Mouse (Mus musculus) embryonic facial prominence, embryonic 11.5 days (tissue): ENCODE measurements at regions not wholly inside any gene's neighbourhood (a gene's known extent, or its start where the extent isn't known, plus 50 kb on each side); places are given as distances from the start of the nearest gene placed in this dataset.

ENCODE experiments used
- ATAC-seq: fragments of 200-750 bp; cut with Nextera tagmentation; replicated peaks from 2 replicates; pipeline ENCODE4 v1.8.0; 2017; ENCODE audit warnings: low read depth; ENCODE audit not compliant: insufficient number of reproducible peaks, low FRiP score, low TSS enrichment
- DNase-seq: peaks from one replicate; pipeline ENCODE4 v3.0.0-alpha.2; 2015; ENCODE audit warnings: low spot score
- H3K27ac ChIP-seq: fragments of 300-500 bp; sonication (generic); replicated peaks from 2 replicates; pipeline ENCODE4 v1.5.1; 2014; ENCODE audit warnings: mild to moderate bottlenecking, low read depth, low read length, control low read depth
- H3K27me3 ChIP-seq: fragments of 300-500 bp; sonication (generic); 2 replicates; pipeline ENCODE4 v1.6.1; 2014; ENCODE audit warnings: mild to moderate bottlenecking, low read length, moderate library complexity, mixed read lengths; ENCODE audit not compliant: control insufficient read depth, insufficient read depth
- H3K36me3 ChIP-seq: fragments of 300-500 bp; sonication (generic); replicated peaks from 2 replicates; pipeline ENCODE4 v1.6.1; 2014; ENCODE audit warnings: low read depth, mild to moderate bottlenecking, low read length, moderate library complexity, mixed read lengths; ENCODE audit not compliant: control insufficient read depth, insufficient read depth
- H3K4me1 ChIP-seq: fragments of 300-500 bp; sonication (generic); 2 replicates; pipeline ENCODE4 v1.6.1; 2014; ENCODE audit warnings: low read length, mixed read lengths; ENCODE audit not compliant: control insufficient read depth, insufficient read depth
- H3K4me2 ChIP-seq: fragments of 300-500 bp; sonication (generic); 2 replicates; pipeline ENCODE4 v1.6.1; 2014; ENCODE audit warnings: low read depth, mild to moderate bottlenecking, control low read depth, low read length, moderate library complexity
- H3K4me3 ChIP-seq: fragments of 300-500 bp; sonication (generic); 2 replicates; pipeline ENCODE4 v1.5.1; 2014; ENCODE audit warnings: low read depth, low read length, control low read depth
- H3K9ac ChIP-seq: fragments of 300-500 bp; sonication (generic); replicated peaks from 2 replicates; pipeline ENCODE4 v1.6.1; 2014; ENCODE audit warnings: mild to moderate bottlenecking, control low read depth, low read length
- H3K9me3 ChIP-seq: fragments of 300-500 bp; sonication (generic); replicated peaks from 2 replicates; pipeline ENCODE4 v1.6.1; 2016; ENCODE audit warnings: mild to moderate bottlenecking, low read length, inconsistent platforms, mixed read lengths; ENCODE audit not compliant: control insufficient read depth
- WGBS: fragments of 180-500 bp; shearing (Covaris S2); extraction: QIAGEN DNeasy Blood & Tissue Kit; methylation state at CpG from one replicate; pipeline ENCODE4 v1.1.7; 2014; 5-methylcytosine and 5-hydroxymethylcytosine counted together

DNA sequence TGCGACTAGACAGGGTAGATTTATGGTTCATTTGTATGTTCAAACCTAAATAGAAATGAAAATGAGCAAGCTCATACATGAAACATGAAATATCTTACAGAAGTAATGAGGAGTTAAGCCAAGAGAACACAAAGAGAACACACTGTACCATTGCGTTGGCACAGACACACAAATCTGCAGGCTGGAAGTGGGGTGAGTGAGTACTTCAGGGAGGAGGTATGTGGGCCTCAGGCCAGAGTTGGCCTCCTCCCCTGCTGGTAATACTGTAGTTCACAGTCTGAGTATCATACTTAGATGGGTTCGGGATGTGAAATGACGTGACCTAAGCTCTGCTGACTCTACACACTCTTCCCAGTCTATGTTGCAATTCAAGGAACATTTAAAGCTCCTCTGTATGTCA, 624.1 kb downstream of the Rnf144a start:
- no peak for ATAC-seq
- DNase-seq, result no peak
- WGBS, result 88% methylated on average over 4 of the region's 4 CpGs
- Histone ChIP-seq H3K36me3 (no peaks in the 10 kb centered on the region), H3K4me2 (no peak overlapping the region), H3K4me3 (no peak overlapping the region), H3K27ac (no peak overlapping the region), H3K9me3 (no peaks in the 10 kb centered on the region), H3K9ac (no peak overlapping the region), H3K27me3 (no peaks in the 10 kb centered on the region), H3K4me1 (no peaks in the 10 kb centered on the region)

DNA sequence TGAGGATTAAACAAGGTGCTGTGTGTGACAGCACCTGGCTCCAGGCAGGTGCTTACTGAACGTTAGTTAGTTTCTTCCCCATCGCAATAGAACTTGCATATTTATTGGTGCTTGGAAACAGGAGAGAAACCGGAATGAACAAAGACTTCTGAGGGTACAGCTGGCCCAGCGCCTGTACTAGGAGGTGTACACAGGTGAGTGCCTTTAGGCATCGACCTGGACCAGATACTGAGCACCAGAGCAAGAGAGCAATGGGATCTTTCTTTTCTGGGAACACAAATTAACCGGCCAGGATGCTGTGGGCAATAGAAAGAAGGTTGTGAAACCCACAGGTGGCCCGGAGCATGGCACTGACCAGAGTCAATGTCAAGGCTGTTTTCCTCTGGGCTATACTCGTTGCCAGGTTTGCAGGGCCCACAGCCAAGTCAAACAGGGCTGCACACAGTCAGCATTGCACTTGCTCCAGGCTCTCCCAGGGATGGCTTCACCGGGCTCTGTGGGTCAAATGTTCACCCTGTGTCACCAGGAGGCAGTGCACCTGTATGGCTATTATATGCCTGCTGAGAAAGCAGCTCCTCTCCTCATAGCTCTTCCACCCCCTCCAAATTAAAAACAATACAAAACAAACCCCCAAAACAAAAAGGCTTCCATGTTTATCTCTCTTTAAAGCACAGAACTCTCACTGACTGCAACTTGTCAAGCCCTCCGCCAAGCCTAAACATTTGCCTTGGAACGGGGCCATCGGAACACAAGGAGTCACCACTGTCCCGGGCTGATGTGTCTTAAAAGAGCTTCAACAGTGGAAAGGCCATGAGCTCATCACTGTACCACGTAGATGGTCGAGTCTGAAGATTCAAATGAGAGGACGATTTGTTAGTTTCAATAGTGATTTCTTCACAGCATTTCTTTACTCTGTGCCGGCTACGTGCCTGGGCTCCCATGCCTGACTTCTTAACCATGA, 629.1 kb downstream of the Rnf144a start:
- Histone ChIP-seq H3K9ac (no peak overlapping the region), H3K4me3 (no peak overlapping the region), H3K27ac (no peak overlapping the region), H3K27me3 (no peaks in the 10 kb centered on the region), H3K4me1 (no peaks in the 10 kb centered on the region), H3K4me2 (no peak overlapping the region), H3K36me3 (no peaks in the 10 kb centered on the region), H3K9me3 (no peaks in the 10 kb centered on the region)
- no peak for DNase-seq
- no peak for ATAC-seq
- WGBS, result 81% methylated on average over 18 of the region's 18 CpGs

DNA sequence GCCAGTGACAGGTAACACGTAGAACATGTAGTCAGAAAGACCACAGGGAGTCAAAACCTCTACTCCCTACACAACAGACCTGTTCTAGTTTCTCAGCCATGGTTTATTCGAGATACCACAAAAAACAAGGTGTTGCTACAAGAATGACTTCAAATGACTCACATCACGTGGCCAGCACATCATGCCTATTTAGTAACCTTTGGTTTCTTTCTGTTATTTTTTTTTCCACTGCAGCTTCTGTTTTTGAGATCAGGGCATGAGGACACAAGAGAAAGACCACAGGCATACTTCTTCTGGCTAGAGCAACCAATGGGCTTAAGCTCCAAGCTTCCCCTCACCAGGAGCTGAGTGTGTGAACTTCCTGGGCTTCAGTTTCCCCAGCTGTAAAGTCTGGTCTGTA, 630.7 kb downstream of the Rnf144a start:
- H3K4me2 ChIP-seq, result no peak overlapping the region
- H3K4me3 ChIP-seq, result no peak overlapping the region
- H3K9ac ChIP-seq, result no peak overlapping the region
- H3K4me1 ChIP-seq, result no peaks in the 10 kb centered on the region
- H3K27ac ChIP-seq, result no peak overlapping the region
- no peaks in the 10 kb centered on the region for H3K36me3 ChIP-seq
- WGBS, result 89% methylated on average over 3 of the region's 3 CpGs
- H3K27me3 ChIP-seq, result no peaks in the 10 kb centered on the region
- DNase-seq (no peak), ATAC-seq (no peak)
- no peaks in the 10 kb centered on the region for H3K9me3 ChIP-seq

DNA sequence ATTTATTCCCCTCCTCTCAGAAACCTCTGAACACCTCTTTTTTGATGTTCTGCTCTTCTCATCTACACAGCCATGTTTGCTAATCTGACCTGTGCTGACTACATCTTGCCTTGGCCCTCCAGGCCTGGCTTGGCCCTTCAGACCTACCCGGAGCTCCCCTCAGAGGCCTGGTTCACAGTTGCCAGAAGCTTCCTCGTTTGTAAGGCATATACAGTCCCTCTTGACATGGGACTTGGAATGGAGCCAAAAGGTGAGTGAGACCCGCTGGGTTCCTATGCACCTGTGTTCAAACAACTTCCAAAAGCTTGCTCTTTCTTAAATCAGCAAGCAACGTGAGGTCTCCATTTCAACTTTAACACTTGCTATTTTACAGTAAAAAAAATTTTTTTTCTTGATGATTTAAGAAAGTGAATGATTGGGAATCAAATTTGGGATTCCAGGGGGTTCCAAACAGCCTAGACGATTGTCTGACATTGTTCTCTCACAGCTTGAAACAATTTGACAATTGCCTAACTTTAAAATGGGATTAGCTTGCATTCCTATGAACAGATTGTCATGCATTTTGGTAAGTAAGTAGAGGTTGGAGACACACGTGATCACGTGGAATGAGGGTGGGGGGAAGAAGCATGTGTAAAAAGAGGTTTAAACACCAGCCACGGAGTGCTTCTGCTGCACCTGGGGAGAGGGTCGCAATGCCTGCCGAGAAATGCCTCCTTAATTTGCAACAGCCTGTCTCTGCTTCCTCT, 631.9 kb downstream of the Rnf144a start:
- Histone ChIP-seq H3K4me1 (no peaks in the 10 kb centered on the region), H3K9ac (no peak overlapping the region), H3K9me3 (no peaks in the 10 kb centered on the region), H3K36me3 (no peaks in the 10 kb centered on the region), H3K27ac (no peak overlapping the region), H3K4me2 (no peak overlapping the region), H3K4me3 (no peak overlapping the region), H3K27me3 (no peaks in the 10 kb centered on the region)
- ATAC-seq, result no peak
- peak; percentile 18 for DNase-seq
- whole genome bisulfite sequencing, result 40% methylated on average over 10 of the region's 10 CpGs

DNA sequence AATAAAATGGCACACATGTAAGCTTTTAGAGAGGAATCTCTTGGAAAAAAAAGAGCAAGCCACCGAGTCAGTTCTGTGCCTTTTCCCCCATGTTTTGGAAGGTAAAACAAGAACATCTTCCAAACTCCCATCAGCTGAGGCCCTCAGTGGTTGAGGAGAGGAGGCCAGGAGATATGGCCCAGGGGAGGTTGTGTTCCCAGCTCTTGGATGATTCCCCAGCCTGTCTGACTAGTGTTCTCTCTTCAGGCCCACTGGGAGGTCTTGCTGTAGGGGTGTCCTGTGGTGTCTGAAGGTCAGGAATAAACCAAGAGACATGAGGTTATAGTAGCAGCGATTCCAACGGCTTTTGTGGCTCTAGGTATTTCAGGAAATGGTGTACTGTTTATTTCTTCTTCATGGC, 643.2 kb downstream of the Rnf144a start:
- Histone ChIP-seq H3K4me3 (no peak overlapping the region), H3K4me1 (no peaks in the 10 kb centered on the region), H3K9ac (no peak overlapping the region), H3K27me3 (no peaks in the 10 kb centered on the region), H3K4me2 (no peak overlapping the region), H3K36me3 (no peaks in the 10 kb centered on the region), H3K9me3 (no peaks in the 10 kb centered on the region), H3K27ac (no peak overlapping the region)
- no peak for ATAC-seq
- no peak for DNase-seq
- 75% methylated on average over 3 of the region's 3 CpGs for WGBS

DNA sequence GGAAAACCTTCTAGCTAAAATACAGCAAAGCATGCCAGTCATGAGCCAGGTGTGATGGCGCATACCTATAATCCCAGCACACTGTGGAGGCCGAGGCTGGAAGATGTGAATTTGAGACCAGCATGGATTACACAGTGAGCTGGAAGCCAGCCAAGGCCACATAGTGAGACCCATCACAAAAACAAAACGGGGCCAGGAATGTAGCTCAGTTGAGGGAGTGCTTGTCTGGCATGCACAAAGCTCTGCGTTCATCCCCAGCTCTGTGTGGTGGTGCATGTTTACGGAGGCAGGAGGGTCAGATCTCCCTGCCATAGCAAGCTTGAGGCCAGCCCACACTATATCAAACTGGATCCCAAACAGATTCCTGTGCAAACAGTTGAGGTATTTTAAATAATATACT, 646.4 kb downstream of the Rnf144a start:
- H3K27me3 ChIP-seq, result no peaks in the 10 kb centered on the region
- WGBS, result 52% methylated on average over 5 of the region's 5 CpGs

DNA sequence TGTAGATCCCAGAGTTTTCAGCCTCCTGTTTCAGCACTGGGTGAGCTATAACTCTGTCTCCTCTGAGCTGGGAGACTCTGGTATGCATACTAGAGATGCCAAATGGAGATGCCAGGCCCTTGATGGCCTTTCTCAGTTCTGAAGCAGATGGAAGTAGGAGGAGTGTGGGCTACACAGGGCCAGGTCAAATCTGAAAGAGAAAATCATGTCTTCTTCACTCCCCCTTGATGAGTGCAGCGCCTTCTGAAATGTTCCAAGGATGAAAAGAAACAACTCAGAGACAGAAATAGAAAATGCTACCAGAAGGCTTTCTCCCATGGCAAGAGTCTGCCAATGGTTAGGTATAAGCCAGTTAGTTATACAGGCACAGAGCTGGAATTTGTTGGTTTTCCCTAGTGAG, 652.0 kb downstream of the Rnf144a start:
- Histone ChIP-seq H3K36me3 (no peaks in the 10 kb centered on the region), H3K9me3 (no peaks in the 10 kb centered on the region), H3K4me2 (no peak overlapping the region), H3K4me3 (no peak overlapping the region), H3K4me1 (no peaks in the 10 kb centered on the region), H3K27me3 (no peaks in the 10 kb centered on the region), H3K27ac (no peak overlapping the region), H3K9ac (no peak overlapping the region)
- ATAC-seq, result no peak
- 88% methylated on average over 1 of the region's 1 CpGs for WGBS
- DNase-seq, result no peak

More for the DNA sequence above, 646.4 kb downstream of the Rnf144a start:
- Histone ChIP-seq H3K9me3 (no peaks in the 10 kb centered on the region), H3K4me1 (no peaks in the 10 kb centered on the region), H3K4me2 (no peak overlapping the region), H3K27ac (no peak overlapping the region), H3K4me3 (no peak overlapping the region), H3K9ac (no peak overlapping the region), H3K36me3 (no peaks in the 10 kb centered on the region)
- no peak for DNase-seq
- ATAC-seq, result no peak

DNA sequence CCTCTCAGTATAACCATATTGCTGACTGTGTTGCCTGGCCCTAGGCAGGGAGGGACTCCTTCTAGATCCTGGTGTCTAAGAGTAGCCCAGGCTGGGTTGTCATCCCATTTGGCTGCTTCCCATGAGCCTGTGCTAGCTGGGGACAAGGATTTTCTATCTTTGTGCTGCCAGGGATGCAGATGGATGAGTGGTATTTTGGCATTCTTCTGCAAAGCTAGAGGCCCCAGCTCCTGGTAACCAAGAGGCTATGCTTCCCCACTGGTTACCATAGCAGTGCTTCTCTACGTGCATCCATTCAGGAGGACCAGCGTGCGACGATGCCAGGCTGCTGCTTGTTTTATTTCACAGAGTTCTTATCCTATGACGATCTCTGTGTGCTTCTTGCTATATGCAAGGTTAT, 658.0 kb downstream of the Rnf144a start:
- WGBS, result 95% methylated on average over 5 of the region's 5 CpGs
- ATAC-seq (no peak), DNase-seq (no peak)
- no peaks in the 10 kb centered on the region for H3K36me3 ChIP-seq
- H3K27ac ChIP-seq, result no peak overlapping the region
- H3K4me3 ChIP-seq, result no peak overlapping the region
- no peak overlapping the region for H3K9ac ChIP-seq
- H3K27me3 ChIP-seq, result no peaks in the 10 kb centered on the region
- H3K9me3 ChIP-seq, result no peaks in the 10 kb centered on the region
- H3K4me2 ChIP-seq, result no peak overlapping the region
- H3K4me1 ChIP-seq, result no peaks in the 10 kb centered on the region
